25 mouse cellular contexts compared by ENCODE assay signal in genomic region chr11:117463416-117463815, GRCm38 (mm10). TPM values are rescaled to one million over a fixed set of nuclear protein-coding genes. Genes with fewer than 3 reads are reported as not detected.
DNase-seq lines count a peak whose midpoint lies in the region; ATAC-seq and TF ChIP-seq lines count a peak whose summit lies in the region.
"Not testable (repeated sequence)": the region's sequence is repeated elsewhere in the genome, so short reads cannot be mapped to it uniquely, and the experiment has no call there.
"Had no signal": no experiment of that assay in that cellular context is flagged by ENCODE, and none has a peak within 500 bp of the region (broad histone marks: within the 10 kb centered on the region; RNA-seq: fewer than 3 reads in every experiment).

No protein-coding gene starts in this region.

- H3K27ac ChIP-seq in forebrain, embryonic 10.5 days, result peak overlapping the region; percentile 78
- not testable (repeated sequence) for H3K27ac ChIP-seq in gastrocnemius, adult 2 months; limb, embryonic 12.5 days
- peak overlapping the region; percentile 85 for H3K27ac ChIP-seq in hindbrain, embryonic 14.5 days
- H3K27ac ChIP-seq in midbrain, embryonic 13.5 days, result peak overlapping the region; percentile 91
- peak overlapping the region; percentile 80 for H3K27ac ChIP-seq in neural tube, embryonic 15.5 days (replicated peaks)

- intact Hi-C loops in gastrocnemius, adult 2 months (cut with DNase I), result not testable (repeated sequence)

- ATAC-seq in hindbrain, embryonic 14.5 days (ENCODE audit: low FRiP score); limb, embryonic 12.5 days (ENCODE audit: insufficient number of reproducible peaks, insufficient read depth, low FRiP score, low TSS enrichment, low read depth); midbrain, embryonic 13.5 days; neural tube, embryonic 15.5 days (ENCODE audit: low FRiP score): not testable (repeated sequence)

- not testable (repeated sequence) for DNase-seq in forebrain, embryonic 10.5 days (ENCODE audit: extremely low spot score, low spot score); hindbrain, embryonic 14.5 days (ENCODE audit: low spot score)
- peak; percentile 43 for DNase-seq in gastrocnemius, adult 2 months

- WGBS in forebrain, embryonic 10.5 days, result 83% methylated on average over 4 of the region's 4 CpGs
- WGBS in hindbrain, embryonic 14.5 days, result 83% methylated on average over 4 of the region's 4 CpGs
- WGBS in limb, embryonic 12.5 days, result 69% methylated on average over 4 of the region's 4 CpGs
- WGBS in midbrain, embryonic 13.5 days, result 77% methylated on average over 4 of the region's 4 CpGs
- WGBS in neural tube, embryonic 15.5 days, result 82% methylated on average over 4 of the region's 4 CpGs

- H3K4me2 ChIP-seq in hindbrain, embryonic 14.5 days (replicated peaks); limb, embryonic 12.5 days; midbrain, embryonic 13.5 days (replicated peaks); neural tube, embryonic 15.5 days: not testable (repeated sequence)
- H3K4me2 ChIP-seq in myocyte (ENCODE audit: low read depth), result peak overlapping the region; percentile 49

- H3K4me1 ChIP-seq in forebrain, embryonic 10.5 days, result peaks cover 80% of the 10 kb centered on the region
- H3K4me1 ChIP-seq in hindbrain, embryonic 14.5 days (replicated peaks; ENCODE audit: control insufficient read depth, insufficient read depth, low read length), result peaks cover 57% of the 10 kb centered on the region
- H3K4me1 ChIP-seq in limb, embryonic 12.5 days (replicated peaks), result peaks cover 34% of the 10 kb centered on the region
- H3K4me1 ChIP-seq in midbrain, embryonic 13.5 days (replicated peaks), result peaks cover 77% of the 10 kb centered on the region
- peaks cover 52% of the 10 kb centered on the region for H3K4me1 ChIP-seq in neural tube, embryonic 15.5 days

- H3K9ac ChIP-seq in hindbrain, embryonic 14.5 days, result peak overlapping the region; percentile 53
- peak overlapping the region; percentile 37; the same call in 1 of the 2 replicates for H3K9ac ChIP-seq in limb, embryonic 12.5 days (replicated peaks)
- H3K9ac ChIP-seq in midbrain, embryonic 13.5 days (replicated peaks), result peak overlapping the region; percentile 40; the same call in 1 of the 2 replicates
- not testable (repeated sequence) for H3K9ac ChIP-seq in neural tube, embryonic 15.5 days (replicated peaks)

- peaks cover 86% of the 10 kb centered on the region for H3K27me3 ChIP-seq in forebrain, embryonic 10.5 days (ENCODE audit: poor library complexity, severe bottlenecking)
- not testable (repeated sequence) for H3K27me3 ChIP-seq in hindbrain, embryonic 14.5 days (ENCODE audit: control insufficient read depth, insufficient read depth, low read length)
- peaks cover 58% of the 10 kb centered on the region for H3K27me3 ChIP-seq in limb, embryonic 12.5 days
- H3K27me3 ChIP-seq in midbrain, embryonic 13.5 days, result peaks cover 14% of the 10 kb centered on the region
- H3K27me3 ChIP-seq in myocyte (ENCODE audit: control insufficient read depth, insufficient read depth, insufficient read length), result peaks cover 34% of the 10 kb centered on the region
- H3K27me3 ChIP-seq in neural tube, embryonic 15.5 days (replicated peaks), result peaks cover 14% of the 10 kb centered on the region

- not testable (repeated sequence) for H3K36me3 ChIP-seq in forebrain, embryonic 10.5 days (replicated peaks); hindbrain, embryonic 14.5 days (replicated peaks; ENCODE audit: control insufficient read depth, insufficient read depth); limb, embryonic 12.5 days; midbrain, embryonic 13.5 days; myocyte (ENCODE audit: control insufficient read depth, insufficient read depth); neural tube, embryonic 15.5 days

- H3K4me3 ChIP-seq in forebrain, embryonic 10.5 days; gastrocnemius, adult 2 months; hindbrain, embryonic 14.5 days (replicated peaks; ENCODE audit: low read length); limb, embryonic 12.5 days (replicated peaks); midbrain, embryonic 13.5 days (replicated peaks); myocyte; neural tube, embryonic 15.5 days (replicated peaks): not testable (repeated sequence)

- not testable (repeated sequence) for H3ac ChIP-seq in myocyte (ENCODE audit: control insufficient read depth, insufficient read length)

- TF ChIP-seq POLR2A in myocyte (IDR thresholded peaks at IDR 0.05; ENCODE audit: insufficient read length, low read depth), result not testable (repeated sequence)

- not testable (repeated sequence) for H3K9me3 ChIP-seq in forebrain, embryonic 10.5 days; hindbrain, embryonic 14.5 days (ENCODE audit: control insufficient read depth, low read length); limb, embryonic 12.5 days; midbrain, embryonic 13.5 days; neural tube, embryonic 15.5 days (replicated peaks)

- not testable (repeated sequence) for H3K79me2 ChIP-seq in myocyte (ENCODE audit: control insufficient read depth, insufficient read depth)

- not testable (repeated sequence) for TF ChIP-seq CTCF in gastrocnemius, adult 2 months (IDR thresholded peaks at IDR 0.05)

RNA-seq across cellular contexts. Expression of gene Gm11733, which starts 20.8 kb away (rescaled TPM):
- polyA plus RNA-seq in forebrain, embryonic 10.5 days (2016; fragmentation: Nextera tagmentation; extraction: Ambion mirVana), result not detected in 2 replicates
- not detected for total RNA-seq in gastrocnemius, adult 2 months (2021)
- polyA plus RNA-seq in hindbrain, embryonic 14.5 days (2014; fragmentation: Nextera tagmentation; extraction: Ambion mirVana), result not detected in 2 replicates
- polyA plus RNA-seq in limb, embryonic 12.5 days (2016; fragmentation: Nextera tagmentation; extraction: Ambion mirVana), result not detected in 2 replicates
- polyA plus RNA-seq in midbrain, embryonic 13.5 days (2015; fragmentation: Nextera tagmentation; extraction: Ambion mirVana), result not detected in 2 replicates
- polyA plus RNA-seq in myocyte (2012; fragmentation: generic; extraction: Trizol), result not detected
- polyA plus RNA-seq in neural tube, embryonic 15.5 days (2015; fragmentation: Nextera tagmentation; extraction: Ambion mirVana), result 0.09 TPM in 1 of 2 replicates, not detected in the other
- total RNA-seq: adrenal gland, adult 2 months; adrenal gland, postnatal 36 days; CH12.LX; common myeloid progenitor, adult 5-6 weeks; ES-E14; gastrocnemius, postnatal 14 days; granulocyte monocyte progenitor cell, adult 5-6 weeks; heart, postnatal 14 days; megakaryocyte-erythroid progenitor cell, adult 5-6 weeks had no signal
- polyA plus RNA-seq: adrenal gland, adult 2 months; C2C12; kidney, postnatal 0 days; liver, embryonic 13.5 days; lung, postnatal 0 days; macrophage; spleen, adult 2 months; stomach, embryonic 14.5 days; testis, adult 2 months; thymus, postnatal 0 days had no signal
